ENCODE assay signal across 22 mouse cellular contexts in the genomic region with DNA sequence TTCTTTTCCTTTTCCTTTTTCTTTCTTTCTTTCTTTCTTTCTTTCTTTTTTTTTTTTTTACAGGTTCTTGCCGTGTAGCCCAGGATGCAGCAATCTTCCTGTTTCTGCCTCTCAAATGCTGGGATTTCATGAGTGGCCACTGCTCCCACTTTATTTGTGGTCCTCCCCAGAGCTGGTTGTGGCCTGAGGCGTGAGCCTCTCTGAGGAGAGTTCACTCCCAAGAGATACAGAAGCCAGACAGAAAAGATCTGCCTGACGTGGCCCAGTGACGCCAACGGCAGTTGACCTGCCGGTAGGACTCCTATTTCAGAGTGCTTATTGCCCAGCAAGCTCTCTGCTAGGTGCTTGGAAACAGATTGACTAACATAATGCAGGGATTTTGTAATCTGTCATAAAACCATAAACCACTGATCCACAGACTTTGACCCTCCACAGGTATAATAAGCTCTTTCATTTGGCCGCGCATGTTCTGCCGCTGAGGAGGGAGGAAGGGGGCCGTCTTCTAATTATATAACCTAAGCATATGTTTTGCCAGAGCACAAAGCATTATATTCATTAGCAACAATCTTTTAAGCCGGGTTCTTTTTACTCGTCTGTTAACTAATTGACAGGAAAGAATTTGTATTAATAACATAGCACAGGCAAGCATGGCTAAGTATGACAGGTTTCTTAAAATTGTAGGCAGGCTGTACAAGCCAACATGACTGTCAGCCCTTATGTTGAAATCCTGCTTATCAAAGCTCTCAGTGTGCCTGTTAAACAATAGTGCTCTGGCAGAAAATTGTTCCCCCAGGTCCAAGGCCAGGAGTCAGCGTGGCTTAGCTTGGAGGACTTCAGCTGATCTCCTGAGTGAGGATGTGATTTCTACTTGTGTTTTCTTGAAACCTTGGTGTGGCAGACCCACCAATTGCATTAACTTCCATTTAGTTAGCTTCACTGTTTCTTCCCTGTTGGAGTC. TPM values are rescaled to one million over a fixed set of nuclear protein-coding genes. Genes with fewer than 3 reads are reported as not detected.
DNase-seq lines count a peak whose midpoint lies in the region; ATAC-seq and TF ChIP-seq lines count a peak whose summit lies in the region.
"Had no signal": no experiment of that assay in that cellular context is flagged by ENCODE, and none has a peak within 500 bp of the region (broad histone marks: within the 10 kb centered on the region; RNA-seq: fewer than 3 reads in every experiment).

No protein-coding gene starts in this region.

- WGBS in forebrain, postnatal 0 days = 43% methylated on average over 13 of the region's 13 CpGs
- 49% methylated on average over 13 of the region's 13 CpGs for WGBS in forebrain, embryonic 16.5 days
- 69% methylated on average over 13 of the region's 13 CpGs for WGBS in stomach, embryonic 16.5 days
- 75% methylated on average over 13 of the region's 13 CpGs for WGBS in stomach, postnatal 0 days
- WGBS in intestine, embryonic 16.5 days = 51% methylated on average over 13 of the region's 13 CpGs
- WGBS in hindbrain, embryonic 11.5 days = 80% methylated on average over 13 of the region's 13 CpGs

- TF ChIP-seq CTCF in forebrain, postnatal 0 days (IDR thresholded peaks at IDR 0.05; ENCODE audit: low read depth) = no peak
- TF ChIP-seq CTCF in stomach, postnatal 0 days (IDR thresholded peaks at IDR 0.05; ENCODE audit: low read depth) = no peak

- no peak overlapping the region for H3K4me3 ChIP-seq in forebrain, postnatal 0 days (ENCODE audit: low read depth, low read length)
- no peak overlapping the region for H3K4me3 ChIP-seq in forebrain, embryonic 16.5 days (replicated peaks; ENCODE audit: low read length)
- no peak overlapping the region for H3K4me3 ChIP-seq in stomach, embryonic 16.5 days (replicated peaks; ENCODE audit: low read length)
- no peak overlapping the region for H3K4me3 ChIP-seq in stomach, postnatal 0 days (ENCODE audit: low read depth, low read length)
- no peak overlapping the region for H3K4me3 ChIP-seq in intestine, embryonic 16.5 days (ENCODE audit: low read length)
- H3K4me3 ChIP-seq in hindbrain, embryonic 11.5 days (ENCODE audit: low read depth, low read length) = no peak overlapping the region
- H3K4me3 ChIP-seq: embryonic facial prominence, embryonic 10.5 days; forebrain, embryonic 15.5 days; hindbrain, embryonic 13.5 days; kidney, embryonic 15.5 days; liver, embryonic 13.5 days; lung, embryonic 15.5 days; midbrain, embryonic 12.5 days; neural tube, embryonic 12.5 days; stomach, embryonic 15.5 days had no signal

- H3K27ac ChIP-seq in forebrain, postnatal 0 days (ENCODE audit: low read depth, low read length) = no peak overlapping the region
- H3K27ac ChIP-seq in forebrain, embryonic 16.5 days (ENCODE audit: low read length) = no peak overlapping the region
- H3K27ac ChIP-seq in stomach, embryonic 16.5 days (ENCODE audit: low read length) = no peak overlapping the region
- H3K27ac ChIP-seq in stomach, postnatal 0 days (replicated peaks) = no peak overlapping the region
- H3K27ac ChIP-seq in intestine, embryonic 16.5 days (ENCODE audit: low read length) = peak overlapping the region; percentile 86
- no peak overlapping the region for H3K27ac ChIP-seq in hindbrain, embryonic 11.5 days (ENCODE audit: low read depth, low read length)
- H3K27ac ChIP-seq: embryonic facial prominence, embryonic 10.5 days; forebrain, embryonic 15.5 days; hindbrain, embryonic 13.5 days; kidney, embryonic 15.5 days; liver, embryonic 13.5 days; lung, embryonic 15.5 days; macrophage; midbrain, embryonic 12.5 days; neural tube, embryonic 12.5 days; stomach, embryonic 15.5 days had no signal

- TF ChIP-seq EP300 in stomach, postnatal 0 days (optimal IDR thresholded peaks at IDR 0.05) = no peak

- no peak overlapping the region for H3K9ac ChIP-seq in forebrain, postnatal 0 days
- H3K9ac ChIP-seq in forebrain, embryonic 16.5 days (replicated peaks; ENCODE audit: low read depth, low read length) = no peak overlapping the region
- H3K9ac ChIP-seq in stomach, embryonic 16.5 days (ENCODE audit: low read length) = no peak overlapping the region
- H3K9ac ChIP-seq in stomach, postnatal 0 days (ENCODE audit: low read length) = no peak overlapping the region
- H3K9ac ChIP-seq in intestine, embryonic 16.5 days (ENCODE audit: low read depth, low read length) = no peak overlapping the region
- no peak overlapping the region for H3K9ac ChIP-seq in hindbrain, embryonic 11.5 days (ENCODE audit: low read depth, low read length)
- H3K9ac ChIP-seq: forebrain, embryonic 15.5 days; hindbrain, embryonic 13.5 days; kidney, embryonic 15.5 days; liver, embryonic 13.5 days; lung, embryonic 15.5 days; midbrain, embryonic 12.5 days; neural tube, embryonic 12.5 days; stomach, embryonic 15.5 days had no signal

- no peak overlapping the region for H3K4me2 ChIP-seq in forebrain, postnatal 0 days (ENCODE audit: low read depth)
- no peak overlapping the region for H3K4me2 ChIP-seq in forebrain, embryonic 16.5 days (ENCODE audit: low read length)
- no peak overlapping the region for H3K4me2 ChIP-seq in stomach, embryonic 16.5 days (ENCODE audit: low read depth, low read length)
- H3K4me2 ChIP-seq in stomach, postnatal 0 days (replicated peaks; ENCODE audit: low read depth) = no peak overlapping the region
- H3K4me2 ChIP-seq in intestine, embryonic 16.5 days (ENCODE audit: low read depth, low read length) = no peak overlapping the region; the same call in 1 of the 2 replicates
- no peak overlapping the region for H3K4me2 ChIP-seq in hindbrain, embryonic 11.5 days (replicated peaks; ENCODE audit: low read depth, low read length)
- H3K4me2 ChIP-seq: forebrain, embryonic 15.5 days; heart, embryonic 11.5 days; hindbrain, embryonic 13.5 days; kidney, embryonic 15.5 days; liver, embryonic 13.5 days; lung, embryonic 15.5 days; midbrain, embryonic 12.5 days; neural tube, embryonic 12.5 days; stomach, embryonic 15.5 days had no signal

- no peaks in the 10 kb centered on the region for H3K4me1 ChIP-seq in forebrain, postnatal 0 days (ENCODE audit: insufficient read depth)
- H3K4me1 ChIP-seq in forebrain, embryonic 16.5 days (replicated peaks; ENCODE audit: control insufficient read depth, insufficient read depth, low read length) = no peaks in the 10 kb centered on the region
- no peaks in the 10 kb centered on the region for H3K4me1 ChIP-seq in stomach, embryonic 16.5 days (ENCODE audit: control insufficient read depth, insufficient read depth, low read length)
- H3K4me1 ChIP-seq in stomach, postnatal 0 days (replicated peaks; ENCODE audit: control insufficient read depth, insufficient read depth) = no peaks in the 10 kb centered on the region
- peaks cover 3% of the 10 kb centered on the region; the same call in 1 of the 2 replicates for H3K4me1 ChIP-seq in intestine, embryonic 16.5 days (ENCODE audit: control insufficient read depth, insufficient read depth, low read length)
- no peaks in the 10 kb centered on the region for H3K4me1 ChIP-seq in hindbrain, embryonic 11.5 days (replicated peaks; ENCODE audit: control insufficient read depth, insufficient read depth, low read length)
- H3K4me1 ChIP-seq: forebrain, embryonic 15.5 days; hindbrain, embryonic 13.5 days; kidney, embryonic 15.5 days; liver, embryonic 13.5 days; lung, embryonic 15.5 days; midbrain, embryonic 12.5 days; neural tube, embryonic 12.5 days; stomach, embryonic 15.5 days had no signal

- no peak for DNase-seq in forebrain, postnatal 0 days
- DNase-seq in stomach, postnatal 0 days (ENCODE audit: low spot score) = no peak
- DNase-seq in T-cell, adult 2 months (ENCODE audit: low spot score) = no peak
- no peak for DNase-seq in hindbrain, embryonic 11.5 days (ENCODE audit: low spot score)
- DNase-seq: cerebellum, adult 9-10 months; heart, postnatal 10 days; layer of hippocampus, postnatal 36 days; liver, embryonic 13.5 days had no signal

- H3K36me3 ChIP-seq in forebrain, postnatal 0 days (ENCODE audit: insufficient read depth) = no peaks in the 10 kb centered on the region
- H3K36me3 ChIP-seq in forebrain, embryonic 16.5 days (ENCODE audit: control insufficient read depth, insufficient read depth) = no peaks in the 10 kb centered on the region
- H3K36me3 ChIP-seq in stomach, embryonic 16.5 days (ENCODE audit: control insufficient read depth, insufficient read depth, low read length) = no peaks in the 10 kb centered on the region
- H3K36me3 ChIP-seq in stomach, postnatal 0 days (ENCODE audit: control insufficient read depth, insufficient read depth, low read length) = no peaks in the 10 kb centered on the region
- H3K36me3 ChIP-seq in intestine, embryonic 16.5 days (ENCODE audit: control insufficient read depth, insufficient read depth, low read length) = no peaks in the 10 kb centered on the region
- no peaks in the 10 kb centered on the region for H3K36me3 ChIP-seq in hindbrain, embryonic 11.5 days (ENCODE audit: control insufficient read depth, insufficient read depth, low read length)
- H3K36me3 ChIP-seq: embryonic facial prominence, embryonic 10.5 days; forebrain, embryonic 15.5 days; hindbrain, embryonic 13.5 days; kidney, embryonic 15.5 days; liver, embryonic 13.5 days; lung, embryonic 15.5 days; midbrain, embryonic 12.5 days; neural tube, embryonic 12.5 days; stomach, embryonic 15.5 days had no signal

- H3K27me3 ChIP-seq in forebrain, postnatal 0 days (ENCODE audit: insufficient read depth, low read length) = no peaks in the 10 kb centered on the region
- no peaks in the 10 kb centered on the region for H3K27me3 ChIP-seq in forebrain, embryonic 16.5 days (replicated peaks; ENCODE audit: control insufficient read depth, insufficient read depth, low read length)
- H3K27me3 ChIP-seq in stomach, embryonic 16.5 days (ENCODE audit: control insufficient read depth, insufficient read depth, low read length) = no peaks in the 10 kb centered on the region
- H3K27me3 ChIP-seq in stomach, postnatal 0 days (ENCODE audit: control insufficient read depth, insufficient read depth, low read length) = no peaks in the 10 kb centered on the region
- no peaks in the 10 kb centered on the region for H3K27me3 ChIP-seq in intestine, embryonic 16.5 days (replicated peaks; ENCODE audit: control insufficient read depth, insufficient read depth, low read length)
- H3K27me3 ChIP-seq in hindbrain, embryonic 11.5 days (ENCODE audit: control insufficient read depth, insufficient read depth, low read length) = no peaks in the 10 kb centered on the region
- H3K27me3 ChIP-seq: forebrain, embryonic 15.5 days; hindbrain, embryonic 13.5 days; kidney, embryonic 15.5 days; liver, embryonic 13.5 days; lung, embryonic 15.5 days; neural tube, embryonic 12.5 days; stomach, embryonic 15.5 days had no signal

- no peaks in the 10 kb centered on the region for H3K9me3 ChIP-seq in forebrain, postnatal 0 days (ENCODE audit: low read length)
- no peaks in the 10 kb centered on the region for H3K9me3 ChIP-seq in forebrain, embryonic 16.5 days (ENCODE audit: control insufficient read depth, low read length)
- H3K9me3 ChIP-seq in stomach, embryonic 16.5 days (replicated peaks; ENCODE audit: control insufficient read depth, low read length) = no peaks in the 10 kb centered on the region
- no peaks in the 10 kb centered on the region for H3K9me3 ChIP-seq in stomach, postnatal 0 days (ENCODE audit: control insufficient read depth, low read length)
- H3K9me3 ChIP-seq in intestine, embryonic 16.5 days (ENCODE audit: control insufficient read depth, low read length) = no peaks in the 10 kb centered on the region
- H3K9me3 ChIP-seq in hindbrain, embryonic 11.5 days (ENCODE audit: control insufficient read depth, low read length) = no peaks in the 10 kb centered on the region
- H3K9me3 ChIP-seq: embryonic facial prominence, embryonic 10.5 days; forebrain, embryonic 15.5 days; hindbrain, embryonic 13.5 days; kidney, embryonic 15.5 days; liver, embryonic 13.5 days; lung, embryonic 15.5 days; midbrain, embryonic 12.5 days; neural tube, embryonic 12.5 days; stomach, embryonic 15.5 days had no signal

- peak; percentile 55; the same call in 1 of the 2 replicates for ATAC-seq in forebrain, postnatal 0 days
- no peak for ATAC-seq in forebrain, embryonic 16.5 days
- ATAC-seq in stomach, embryonic 16.5 days (ENCODE audit: insufficient read depth, low FRiP score) = 0 out of 2 replicates have a peak, but pooled peaks have one; percentile 37
- ATAC-seq in stomach, postnatal 0 days (ENCODE audit: low FRiP score, low TSS enrichment) = no peak
- peak; percentile 96 for ATAC-seq in intestine, embryonic 16.5 days
- ATAC-seq in hindbrain, embryonic 11.5 days (ENCODE audit: low FRiP score) = no peak
- ATAC-seq: forebrain, embryonic 15.5 days; inflammation-experienced regulatory T-cells, adult 6 months had no signal

RNA-seq across cellular contexts. Expression of a gene that starts 37.7 kb away (rescaled TPM):
- total RNA-seq in forebrain, postnatal 0 days (2014; rRNA removed) = 20.7 and 24.9 TPM in 2 replicates
- 9.3 and 14.0 TPM in 2 replicates for polyA plus RNA-seq in forebrain, postnatal 0 days (2015; fragmentation: Nextera tagmentation; extraction: Ambion mirVana)
- 24.1 and 28.2 TPM in 2 replicates for polyA plus RNA-seq in forebrain, embryonic 16.5 days (2015; fragmentation: Nextera tagmentation; extraction: Ambion mirVana)
- polyA plus RNA-seq in stomach, embryonic 16.5 days (2015; fragmentation: Nextera tagmentation; extraction: Ambion mirVana) = 22.4 and 25.7 TPM in 2 replicates
- 15.5 and 15.8 TPM in 2 replicates for polyA plus RNA-seq in stomach, postnatal 0 days (2015; fragmentation: Nextera tagmentation; extraction: Ambion mirVana)
- polyA plus RNA-seq in intestine, embryonic 16.5 days (2015; fragmentation: Nextera tagmentation; extraction: Ambion mirVana) = 22.3 and 25.9 TPM in 2 replicates
- 30.7 and 31.5 TPM in 2 replicates for polyA plus RNA-seq in hindbrain, embryonic 11.5 days (2014; fragmentation: Nextera tagmentation; extraction: Ambion mirVana)

Comparison
In these comparisons a context has a peak if more than half of its experiments do, and no peak if none do; other contexts are left out.
1. ATAC-seq: peak in forebrain, postnatal 0 days (single experiment), stomach, embryonic 16.5 days (single experiment) and intestine, embryonic 16.5 days (single experiment); none in forebrain, embryonic 16.5 days (single experiment), stomach, postnatal 0 days (single experiment) and hindbrain, embryonic 11.5 days (single experiment).